Mouse (Mus musculus) forelimb bud, embryonic 11.5 days (tissue): ENCODE results near the gene Fgf12.

Experiments used
- DNase-seq: peaks from one replicate; pipeline ENCODE4 v3.0.0-alpha.2; 2012; ENCODE audit warnings: low read depth, low spot score

Fgf12 gene

DNA sequence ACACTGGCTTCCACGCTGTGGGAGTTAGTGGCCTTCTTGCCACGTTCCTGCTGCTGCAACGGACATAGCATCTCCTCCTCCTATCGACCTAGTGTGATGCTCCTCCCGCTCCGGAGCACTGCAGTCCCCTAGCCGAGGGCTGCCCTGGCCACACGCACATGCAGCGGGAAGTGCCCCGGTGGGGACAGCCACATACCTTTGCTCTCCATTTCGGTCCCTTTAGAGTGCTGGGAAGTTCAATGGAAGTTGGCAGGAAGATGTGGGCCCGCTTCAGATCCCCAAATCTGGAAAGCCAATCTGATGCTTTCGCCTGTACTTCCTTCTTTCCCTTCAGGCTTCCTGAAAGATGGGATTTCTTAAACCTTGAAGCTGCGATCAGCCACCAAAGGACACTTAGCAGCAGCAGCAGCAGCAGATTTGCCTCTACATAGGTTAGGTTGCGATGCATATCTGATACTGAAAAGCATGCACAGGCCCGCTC lies at the start of gene Fgf12:
TSS of gene Fgf12 (minus strand) at position 431 of the 481 bp plus-strand sequence.
- no peak for DNase-seq

DNA sequence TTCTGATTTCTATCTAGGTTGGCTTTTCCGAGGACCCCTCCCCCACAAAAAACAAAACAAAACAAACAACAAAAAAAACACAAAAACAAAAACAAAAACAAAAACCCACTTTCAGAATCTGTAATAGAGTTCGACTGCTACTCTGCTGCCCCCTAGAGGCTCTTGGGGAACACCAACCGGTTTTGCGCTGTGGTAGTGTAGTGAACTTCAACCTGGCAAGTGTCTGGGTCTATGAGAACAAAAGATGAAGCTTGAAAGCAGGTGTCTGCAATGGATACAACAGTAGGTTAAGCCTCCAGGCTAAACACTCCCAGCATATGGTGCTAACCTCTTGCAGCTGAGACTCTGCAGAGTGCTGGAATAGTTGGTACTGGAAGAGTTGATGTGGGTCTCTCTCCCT lies 40.2 kb upstream of the Fgf12 start:
- peak; percentile 51 for DNase-seq

DNA sequence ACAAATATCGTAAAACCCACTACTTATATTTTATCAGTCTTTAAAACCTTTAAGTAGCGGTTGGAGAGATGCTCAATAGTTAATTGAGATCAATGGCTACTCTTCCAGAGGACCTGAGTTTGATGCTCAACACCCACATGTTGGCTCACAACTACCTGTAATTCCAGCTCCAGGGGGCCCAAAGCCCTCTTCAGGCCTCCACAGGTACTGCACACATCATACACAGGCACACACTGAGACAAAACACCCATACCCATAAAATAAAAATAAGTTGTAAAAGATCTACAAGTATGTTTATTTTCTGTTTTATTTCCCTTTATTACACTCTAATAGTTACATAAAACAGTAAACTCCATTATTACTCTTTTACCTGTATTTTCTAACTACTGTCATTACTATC lies 17.4 kb upstream of the Fgf12 start:
- no peak for DNase-seq

DNA sequence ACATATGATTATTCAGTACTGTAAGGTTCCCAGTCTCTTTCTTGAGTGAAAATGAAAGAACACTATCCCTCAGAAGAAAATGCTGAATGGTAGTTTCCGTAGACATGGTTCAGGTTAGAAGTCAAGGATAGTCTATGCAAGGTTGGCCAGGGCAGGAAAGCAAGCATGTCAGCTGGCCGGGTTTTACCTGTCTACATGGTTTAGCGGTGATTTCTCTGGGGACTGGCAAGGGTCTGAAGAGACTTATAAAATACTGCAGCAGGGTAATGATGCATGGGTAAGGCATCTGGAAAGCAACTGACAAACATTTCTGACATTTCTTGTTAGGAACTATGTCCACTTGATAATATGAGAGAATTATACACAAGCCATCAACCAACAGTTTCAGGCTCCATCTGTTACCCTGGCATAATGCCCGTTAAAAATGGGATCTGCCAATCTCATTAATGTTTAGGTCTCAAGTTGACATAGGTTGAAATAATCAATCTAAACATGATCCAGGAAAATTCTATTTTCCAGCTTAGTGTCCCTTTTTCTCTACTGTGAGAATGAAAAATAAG lies 8.6 kb upstream of the Fgf12 start:
- DNase-seq = no peak

DNA sequence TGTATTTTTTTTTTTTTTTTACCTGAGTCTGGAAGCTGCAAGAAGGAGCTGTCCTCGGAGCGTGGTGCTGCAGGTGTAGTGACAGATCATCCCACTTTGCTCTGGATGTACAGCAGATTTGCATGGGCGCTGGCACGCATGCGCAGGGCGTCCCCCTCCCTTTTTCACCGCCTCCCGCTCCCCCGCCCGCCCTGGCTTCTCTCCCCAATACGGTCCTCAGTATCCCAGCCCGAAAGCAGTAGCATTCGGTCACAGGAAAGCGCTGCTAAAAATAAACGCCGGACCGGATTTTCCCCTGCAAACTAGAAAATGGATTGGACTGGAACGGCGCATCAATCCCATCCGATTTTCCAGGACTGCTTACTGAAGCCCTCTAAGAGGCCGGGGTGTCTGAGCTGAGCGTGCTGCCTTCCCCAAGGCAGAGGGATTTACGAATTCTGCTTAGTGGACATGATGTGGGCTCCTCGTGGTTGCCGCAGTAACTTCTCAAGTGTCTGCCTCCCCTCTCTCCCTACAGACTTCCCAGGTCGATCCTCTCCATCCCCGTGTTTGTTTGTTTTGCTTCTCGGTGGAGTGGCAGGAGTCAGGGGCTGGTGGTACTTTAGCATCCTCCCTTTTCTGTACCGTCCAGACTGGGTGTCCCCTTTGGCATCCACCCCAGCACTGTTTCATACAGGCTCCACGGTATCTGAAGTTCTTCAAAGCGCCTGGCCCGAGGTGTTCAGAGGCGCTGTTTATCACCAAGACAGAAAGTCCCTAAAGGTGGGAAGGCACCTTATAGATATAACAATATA lies 453 bp upstream of the Fgf12 start:
- peak; percentile 86 for DNase-seq

DNA sequence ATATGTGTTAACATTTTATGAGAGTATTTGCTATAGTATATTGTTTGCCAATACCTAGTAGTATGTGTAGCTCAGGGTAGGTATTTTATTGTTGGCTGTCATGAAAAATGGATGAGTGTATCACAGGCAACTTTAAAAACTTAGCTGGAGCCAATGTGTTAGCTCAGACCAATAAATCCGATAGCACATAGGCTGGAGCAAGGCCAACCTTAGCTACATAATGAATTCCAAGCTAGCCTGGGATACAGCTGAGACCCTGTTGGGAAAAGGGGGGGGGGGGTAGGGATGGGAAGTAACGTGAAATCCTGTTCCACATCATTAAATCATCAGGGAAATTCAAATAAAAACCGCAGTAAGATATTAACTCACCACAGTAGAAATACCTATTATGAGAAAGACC lies 18.4 kb downstream of the Fgf12 start:
- no peak for DNase-seq

DNA sequence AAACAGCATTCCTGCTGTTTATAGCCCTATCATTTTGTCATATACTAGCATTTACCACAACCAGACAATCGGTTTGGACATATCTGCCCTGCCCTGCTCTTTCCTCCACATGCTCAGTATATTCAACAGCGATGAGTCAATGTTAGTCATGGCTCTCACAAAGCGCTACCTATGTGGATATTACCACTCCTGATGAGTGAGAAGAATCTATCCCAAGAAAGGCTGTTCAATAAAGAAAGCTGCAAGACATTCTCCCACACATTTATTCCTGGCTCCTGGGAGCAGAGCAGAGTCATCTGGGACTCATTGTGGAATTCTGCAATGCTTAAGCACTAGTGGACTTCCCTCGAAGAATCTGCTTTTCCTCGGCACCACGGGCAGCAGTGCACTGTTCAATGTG lies 26.1 kb downstream of the Fgf12 start:
- DNase-seq = no peak

DNA sequence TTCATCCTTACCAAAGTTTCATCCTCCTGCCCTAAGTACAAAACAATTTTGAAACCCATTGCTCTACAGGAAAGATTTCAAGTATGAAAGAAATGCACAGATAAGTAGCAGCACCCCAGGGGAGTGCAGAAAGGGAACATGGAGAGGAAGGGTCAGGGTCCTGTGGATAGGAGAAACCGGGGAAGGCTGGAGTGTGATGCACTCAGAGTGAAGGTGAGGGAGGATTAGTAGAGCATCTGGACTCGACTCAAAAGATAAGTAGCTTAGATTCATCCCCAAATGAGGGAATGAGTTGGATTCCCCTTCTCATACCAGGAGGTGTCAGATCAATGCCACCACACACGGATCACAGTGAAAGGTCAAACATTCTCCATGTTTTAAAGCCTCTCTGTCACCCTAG lies 46.2 kb downstream of the Fgf12 start:
- DNase-seq = no peak

DNA sequence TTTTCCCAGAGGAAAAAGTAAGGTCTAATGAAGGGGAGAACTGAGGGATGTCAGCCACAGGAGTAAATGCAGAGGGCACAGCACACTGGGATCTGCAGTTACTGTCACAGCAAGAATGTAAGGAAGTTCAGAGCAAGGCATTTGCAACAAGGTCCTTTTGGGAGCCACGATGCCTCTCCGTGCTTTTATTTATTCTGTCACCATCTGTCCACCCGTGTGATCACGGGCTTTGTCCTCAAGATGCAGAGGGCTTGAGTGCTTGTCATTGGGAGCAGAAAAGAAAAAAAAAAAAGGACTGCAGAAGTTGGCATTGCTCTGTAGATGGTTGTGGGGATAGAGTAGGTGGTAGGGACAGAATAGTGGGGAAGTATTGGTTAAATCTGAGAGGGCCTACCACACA lies 52.5 kb downstream of the Fgf12 start:
- no peak for DNase-seq

DNA sequence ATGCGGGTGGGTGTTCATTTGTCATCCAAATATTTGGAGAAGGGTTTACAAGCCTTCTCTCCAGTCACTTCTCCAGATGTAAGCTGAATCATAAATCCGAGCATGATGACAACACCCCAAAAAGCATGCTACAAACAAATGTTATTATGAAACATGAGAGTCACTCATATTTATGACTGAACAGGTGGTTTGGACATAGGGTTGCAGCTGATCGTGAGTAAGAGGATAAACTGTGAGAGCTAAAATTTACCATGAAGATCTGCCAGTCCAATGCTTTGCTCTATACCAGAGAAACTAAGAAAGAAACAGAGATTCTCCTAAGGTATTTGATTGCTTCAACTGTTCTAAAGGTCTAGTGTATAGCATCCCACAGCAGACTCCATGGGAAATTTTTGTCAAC lies 56.0 kb downstream of the Fgf12 start:
- DNase-seq = no peak

DNA sequence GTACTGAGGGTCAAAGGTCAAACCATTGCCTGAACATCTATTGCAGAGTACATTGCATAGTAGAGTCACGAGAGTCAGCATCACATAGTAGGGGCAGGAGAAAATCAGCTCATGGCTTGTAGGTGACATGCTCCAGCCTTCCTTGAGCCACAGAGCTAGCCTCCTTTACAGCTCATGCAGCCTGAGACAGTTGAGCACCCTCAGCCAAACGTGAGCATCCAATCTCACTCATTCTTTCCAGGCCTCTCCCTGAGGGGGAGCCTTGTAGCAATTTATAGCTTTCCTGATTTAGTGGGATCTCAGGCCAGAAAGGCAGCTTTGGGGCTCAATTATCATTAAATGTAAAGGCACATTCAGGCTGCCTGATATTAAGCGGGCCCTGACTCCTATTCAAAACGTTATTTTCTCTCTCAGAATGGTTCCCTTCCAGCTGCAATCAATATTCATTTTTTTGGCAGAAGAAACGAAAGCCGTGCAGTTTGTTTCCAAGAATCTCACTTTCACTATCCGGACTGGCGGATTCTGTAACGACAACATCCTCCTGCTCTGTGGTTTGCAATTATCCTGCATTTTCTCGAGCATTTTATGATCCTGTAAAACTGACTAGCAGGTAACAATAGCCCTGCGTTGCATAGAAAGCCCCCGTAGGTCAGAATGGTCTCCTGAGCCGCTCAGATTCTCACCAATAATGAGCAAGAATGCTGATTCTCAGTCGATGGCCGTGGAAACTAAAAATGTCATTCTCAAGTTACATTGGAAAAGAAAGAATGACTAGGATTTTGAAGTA lies 58.6 kb downstream of the Fgf12 start:
- no peak for DNase-seq

DNA sequence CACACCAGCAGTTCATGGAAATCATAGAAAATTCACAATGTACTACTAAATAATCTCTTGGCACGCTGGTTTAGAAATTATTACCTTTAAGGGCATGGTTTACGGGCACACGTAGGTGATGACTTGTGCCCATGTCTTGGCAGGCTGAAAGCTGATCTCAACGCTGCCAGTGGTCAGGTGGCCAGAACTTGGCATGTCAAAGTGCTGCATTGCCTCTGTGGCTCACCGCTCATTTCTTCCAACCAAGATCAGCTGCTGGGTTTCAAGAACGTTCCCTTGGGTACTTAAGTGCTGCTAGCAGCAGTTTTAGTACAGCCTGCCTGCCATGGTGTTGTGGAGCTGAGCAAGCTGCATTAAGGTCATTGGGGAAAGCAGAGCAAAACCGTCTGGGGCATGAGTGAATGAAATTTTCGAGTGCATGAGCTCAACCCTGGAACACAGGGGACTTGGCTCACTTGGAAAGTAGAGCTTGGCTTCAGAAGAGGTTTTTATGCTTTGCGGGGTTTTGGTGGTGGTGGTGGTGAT lies 63.9 kb downstream of the Fgf12 start:
- no peak for DNase-seq

DNA sequence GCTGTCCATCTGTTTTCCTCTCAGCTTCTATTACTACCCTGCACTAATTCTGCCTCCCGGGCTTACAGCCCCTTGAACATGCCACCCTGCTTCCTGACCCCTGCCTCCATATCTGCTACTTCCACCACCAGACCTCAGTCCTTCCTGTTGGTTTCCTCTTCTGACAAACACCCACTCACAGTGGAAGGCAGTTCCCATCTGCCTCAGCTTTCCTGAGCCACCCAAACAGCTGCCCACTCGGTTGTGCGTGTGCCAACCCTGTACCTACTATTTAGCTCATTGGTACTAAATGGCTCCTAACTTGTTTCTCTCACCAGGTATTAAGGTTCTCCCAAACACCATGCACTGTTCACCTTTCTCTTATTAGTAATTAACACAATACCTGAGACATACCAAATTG lies 71.2 kb downstream of the Fgf12 start:
- no peak for DNase-seq

DNA sequence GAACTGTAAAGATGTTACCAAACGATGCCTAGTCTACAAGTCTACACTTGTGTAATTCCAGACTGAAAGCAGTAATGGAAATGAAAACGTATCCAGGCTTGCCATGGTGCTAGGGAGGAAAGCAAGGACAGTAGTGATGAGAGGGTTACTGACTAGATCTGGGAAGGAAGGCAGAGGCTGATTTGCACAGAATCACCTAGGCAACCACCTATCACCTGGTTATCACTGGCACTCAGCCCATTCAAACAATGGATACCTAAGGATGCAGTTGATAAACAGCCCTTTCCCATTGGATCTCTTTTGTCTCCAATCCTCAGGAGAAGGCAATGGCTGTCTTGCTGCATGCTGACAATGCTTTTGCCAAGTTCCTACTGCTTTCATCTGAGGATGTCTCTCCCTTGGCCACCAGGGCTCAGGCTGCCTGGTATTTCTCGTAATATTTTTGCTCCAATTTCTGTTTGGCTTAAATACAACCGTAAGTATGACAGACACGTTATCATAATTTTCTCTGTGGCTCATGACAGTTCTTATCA lies 84.0 kb downstream of the Fgf12 start:
- DNase-seq = no peak

DNA sequence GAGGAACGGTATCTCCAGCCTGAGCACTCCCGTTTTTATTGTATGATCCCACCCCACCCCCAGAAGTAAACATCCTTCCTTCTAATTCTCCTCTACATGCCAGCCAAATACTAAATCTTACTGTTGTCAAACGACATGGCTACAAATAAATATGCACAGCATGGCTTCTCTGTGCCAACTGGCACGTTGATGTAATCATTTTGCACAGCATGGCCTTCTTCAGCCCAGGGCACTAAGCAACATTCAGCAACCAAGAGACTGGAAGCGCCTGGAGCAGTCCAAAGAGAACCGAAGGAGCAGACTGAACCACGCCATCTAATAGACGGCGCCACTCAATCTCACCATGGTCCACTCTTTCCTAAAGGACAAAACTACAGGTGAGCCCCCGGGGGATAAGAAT lies 100.2 kb downstream of the Fgf12 start:
- no peak for DNase-seq

DNA sequence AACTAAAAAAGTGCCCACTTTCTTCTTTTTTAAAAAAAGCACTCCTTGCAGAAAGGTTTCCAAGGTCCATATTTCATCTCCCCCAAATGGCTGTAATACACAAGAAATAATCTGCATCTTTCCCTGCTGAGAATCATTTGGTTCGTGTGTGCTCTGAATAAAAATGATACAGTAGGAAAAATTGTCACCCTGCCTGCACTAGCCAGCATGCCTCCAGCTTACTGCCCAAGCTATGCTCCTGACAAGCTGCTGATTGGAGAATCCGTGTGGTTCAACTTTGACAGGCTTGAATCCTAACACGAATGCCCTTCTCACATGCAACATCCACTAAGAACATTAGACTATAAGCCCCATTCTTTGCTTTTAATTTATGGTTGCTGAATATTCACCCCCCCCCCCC lies 102.3 kb downstream of the Fgf12 start:
- DNase-seq = no peak

DNA sequence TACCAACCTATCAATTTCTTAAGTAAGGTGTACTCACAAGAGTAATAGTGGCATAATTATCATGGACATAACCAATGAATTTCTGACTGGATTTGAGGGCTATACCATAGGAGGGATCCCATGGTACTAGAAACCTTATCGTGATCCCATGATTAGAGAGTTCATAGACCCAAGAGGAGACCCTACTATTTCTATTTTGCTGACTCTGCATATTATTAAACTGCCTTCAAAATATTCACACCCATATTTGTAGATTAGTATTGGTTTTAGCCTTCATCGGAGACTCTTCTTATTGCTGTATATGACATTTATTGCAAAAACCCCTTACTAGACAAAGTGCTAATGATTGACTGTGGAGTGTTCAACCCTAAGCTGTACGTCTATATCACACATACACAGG lies 107.8 kb downstream of the Fgf12 start:
- no peak for DNase-seq

DNA sequence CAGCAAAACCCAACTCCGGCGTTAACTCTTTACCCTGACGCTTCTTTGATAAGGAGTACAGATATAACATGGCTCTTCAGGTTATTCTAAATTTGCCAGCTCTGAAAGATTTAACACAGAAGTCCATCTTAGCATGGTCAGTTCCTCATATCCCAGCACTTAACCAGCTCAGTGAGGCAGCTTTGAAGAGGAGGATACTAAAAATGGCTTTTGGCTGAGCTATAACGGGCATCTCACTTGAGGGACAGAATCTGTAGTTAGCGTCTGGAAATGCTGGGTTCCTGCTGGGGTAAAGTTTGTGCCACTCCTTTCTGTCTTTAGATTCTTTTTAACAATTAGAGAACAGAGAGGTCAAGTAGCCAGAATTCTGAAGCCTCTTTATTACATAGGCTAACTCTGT lies 121.1 kb downstream of the Fgf12 start:
- no peak for DNase-seq

DNA sequence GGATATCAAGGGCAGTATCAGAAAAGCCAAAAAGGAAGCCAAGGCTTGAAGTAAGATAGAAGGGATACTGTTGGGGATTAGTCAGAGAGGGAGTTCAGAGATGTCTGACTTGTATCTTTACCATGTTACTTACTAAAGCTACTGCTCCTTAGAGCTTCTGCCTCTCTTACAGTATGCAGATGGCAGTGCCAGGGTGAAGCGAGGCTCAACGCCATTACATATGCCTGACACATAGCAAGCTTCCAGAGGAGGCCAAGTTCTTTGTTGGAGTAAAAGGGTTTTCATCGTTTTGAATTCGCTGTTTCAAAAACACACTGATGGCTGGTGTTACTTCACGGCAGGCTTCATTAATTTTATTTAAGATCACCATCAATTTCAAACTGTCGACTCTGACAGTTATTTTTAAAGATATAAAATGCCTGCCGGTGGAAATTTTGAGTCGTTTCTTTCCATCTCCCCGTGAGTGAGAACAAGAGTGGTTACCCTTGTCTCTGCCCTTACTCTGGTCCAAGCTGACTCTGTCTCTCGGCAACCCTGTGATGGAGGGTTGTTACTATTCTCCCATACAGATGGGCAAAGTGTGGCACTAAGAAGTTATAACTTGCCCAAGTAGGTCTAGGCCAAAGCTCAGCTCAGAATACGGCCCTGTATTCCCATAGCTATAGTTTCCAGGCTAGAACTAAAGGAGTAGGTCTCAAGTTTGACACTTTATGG lies 121.9 kb downstream of the Fgf12 start:
- no peak for DNase-seq

DNA sequence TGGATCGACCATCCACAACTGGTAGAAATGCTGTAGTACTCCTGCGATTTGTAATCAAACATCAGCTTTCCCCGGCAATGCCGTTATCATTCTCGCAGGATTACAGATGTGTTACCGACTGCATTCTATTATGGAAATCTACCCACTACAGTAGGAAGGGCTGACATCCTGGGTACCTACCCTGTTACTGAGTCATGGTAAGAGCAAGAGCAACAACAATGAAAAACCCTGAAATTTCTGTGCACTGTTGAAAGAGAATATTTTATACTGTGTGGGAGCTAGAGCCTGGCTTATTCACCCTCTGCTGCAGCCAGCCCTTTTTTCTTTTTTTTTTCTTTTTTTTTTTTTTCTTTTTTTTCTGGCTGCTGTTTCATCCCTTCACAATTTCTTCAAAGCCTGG lies 126.6 kb downstream of the Fgf12 start:
- no peak for DNase-seq

DNA sequence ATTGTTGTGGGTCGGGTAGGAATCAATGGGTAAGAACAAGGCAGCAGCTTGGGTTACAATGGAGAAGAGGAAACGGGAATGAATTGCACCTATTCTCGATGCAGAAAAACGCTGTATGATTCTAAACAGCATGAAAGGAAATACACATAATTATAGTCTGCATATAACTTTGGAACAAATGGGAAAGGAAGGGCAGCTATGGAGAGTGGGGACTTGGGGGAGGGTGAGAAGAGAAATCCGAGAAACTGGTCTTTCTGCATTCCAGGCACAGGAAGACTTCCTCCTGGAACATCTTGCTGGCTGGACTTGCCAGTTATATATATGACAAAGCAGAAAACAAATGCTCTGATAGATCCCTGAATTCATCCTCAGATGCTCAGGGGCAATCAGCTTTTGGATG lies 127.2 kb downstream of the Fgf12 start:
- no peak for DNase-seq

DNA sequence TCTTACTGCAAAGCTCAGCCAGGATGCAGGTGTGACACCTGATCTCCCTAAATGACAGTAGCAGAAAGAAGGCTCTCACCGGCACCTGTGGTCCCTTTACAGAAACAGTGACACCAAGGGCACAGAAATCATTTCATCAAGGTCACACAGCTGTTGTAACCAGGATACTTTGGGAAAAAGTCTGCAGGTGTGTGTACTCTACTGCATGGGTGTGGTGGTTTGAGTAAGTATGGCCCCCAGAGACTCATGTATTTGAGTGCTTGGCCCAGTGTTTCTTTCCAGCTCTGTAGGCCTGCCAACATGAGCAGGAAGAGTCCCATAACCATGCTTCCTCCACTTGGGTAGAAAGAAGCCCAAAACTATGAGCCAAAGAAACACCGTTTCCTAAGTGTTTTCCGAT lies 138.5 kb downstream of the Fgf12 start:
- no peak for DNase-seq
